Mouse (Mus musculus) heart, postnatal 0 days (tissue): ENCODE data around the gene Hgfac. TPM values are rescaled to one million over a fixed set of nuclear protein-coding genes. Genes with fewer than 3 reads are reported as not detected.
A peak's percentile ranks its signal among the peaks of the same experiment; 100 is the strongest.

Experiments used
- ATAC-seq: fragments of 200-750 bp; cut with Nextera tagmentation; 2 replicates; pipeline ENCODE4 v1.8.0; 2017; ENCODE audit warnings: low read depth, moderate number of reproducible peaks, moderate library complexity; ENCODE audit not compliant: insufficient read depth
- DNase-seq: peaks from one replicate; pipeline ENCODE4 v3.0.0-alpha.2; 2016; ENCODE audit warnings: low spot score
- H3K27ac ChIP-seq: fragments of 300-500 bp; sonication (generic); 2 replicates; pipeline ENCODE4 v1.5.1; 2014; ENCODE audit warnings: low read depth, mild to moderate bottlenecking
- H3K27me3 ChIP-seq: fragments of 300-500 bp; sonication (generic); 2 replicates; pipeline ENCODE4 v1.6.1; 2014; ENCODE audit warnings: low read length, mixed read lengths; ENCODE audit not compliant: control insufficient read depth, insufficient read depth
- H3K36me3 ChIP-seq: fragments of 300-500 bp; sonication (generic); replicated peaks from 2 replicates; pipeline ENCODE4 v1.6.1; 2014; ENCODE audit warnings: low read length, mixed read lengths; ENCODE audit not compliant: control insufficient read depth, insufficient read depth
- H3K4me1 ChIP-seq: fragments of 300-500 bp; sonication (generic); 2 replicates; pipeline ENCODE4 v1.6.1; 2014; ENCODE audit warnings: antibody characterized with exemption; ENCODE audit not compliant: control insufficient read depth, insufficient read depth
- H3K4me2 ChIP-seq: fragments of 300-500 bp; sonication (generic); 2 replicates; pipeline ENCODE4 v1.6.1; 2014; ENCODE audit warnings: low read depth, mild to moderate bottlenecking, low read length, moderate library complexity
- H3K4me3 ChIP-seq: fragments of 300-500 bp; sonication (generic); 2 replicates; pipeline ENCODE4 v1.5.1; 2014; ENCODE audit warnings: low read depth, low read length
- H3K9ac ChIP-seq: fragments of 300-500 bp; sonication (generic); replicated peaks from 2 replicates; pipeline ENCODE4 v1.6.1; 2014; ENCODE audit warnings: low read depth, low read length, mixed read lengths
- H3K9me3 ChIP-seq: fragments of 300-500 bp; sonication (generic); replicated peaks from 2 replicates; pipeline ENCODE4 v1.6.1; 2016; ENCODE audit warnings: low read length; ENCODE audit not compliant: control insufficient read depth
- CTCF ChIP-seq: IDR thresholded peaks from 2 replicates; pipeline ENCODE4 v1.5.1; 2016; ENCODE audit warnings: antibody characterized with exemption, control low read depth, low read depth
- EP300 ChIP-seq: IDR thresholded peaks from 2 replicates; pipeline ENCODE4 v1.6.1; 2016; ENCODE audit warnings: antibody characterized with exemption, low read depth
- WGBS: fragments of 180-500 bp; shearing (Covaris S2); extraction: QIAGEN DNeasy Blood & Tissue Kit; methylation state at CpG from one replicate; pipeline ENCODE4 v1.1.7; 2014; 5-methylcytosine and 5-hydroxymethylcytosine counted together
- polyA plus RNA-seq: library from polyadenylated mRNA; unstranded; fragments of >200 nt; fragmentation: Nextera tagmentation; extraction: Ambion mirVana; gene quantifications from 2 replicates; pipeline ENCODE4 v1.2.1, GENCODE M21; 2015
- total RNA-seq: library from RNA; depleted of rRNA; stranded (reverse); fragments of >200 nt; gene quantifications from 2 replicates; pipeline ENCODE4 v1.2.3, GENCODE M21; 2014; ENCODE audit warnings: low replicate concordance; rRNA removed

The Hgfac gene
- total RNA-seq (0.19 TPM in 1 of 2 replicates, not detected in the other), polyA plus RNA-seq (0.16 and 0.36 TPM in 2 replicates)

DNA sequence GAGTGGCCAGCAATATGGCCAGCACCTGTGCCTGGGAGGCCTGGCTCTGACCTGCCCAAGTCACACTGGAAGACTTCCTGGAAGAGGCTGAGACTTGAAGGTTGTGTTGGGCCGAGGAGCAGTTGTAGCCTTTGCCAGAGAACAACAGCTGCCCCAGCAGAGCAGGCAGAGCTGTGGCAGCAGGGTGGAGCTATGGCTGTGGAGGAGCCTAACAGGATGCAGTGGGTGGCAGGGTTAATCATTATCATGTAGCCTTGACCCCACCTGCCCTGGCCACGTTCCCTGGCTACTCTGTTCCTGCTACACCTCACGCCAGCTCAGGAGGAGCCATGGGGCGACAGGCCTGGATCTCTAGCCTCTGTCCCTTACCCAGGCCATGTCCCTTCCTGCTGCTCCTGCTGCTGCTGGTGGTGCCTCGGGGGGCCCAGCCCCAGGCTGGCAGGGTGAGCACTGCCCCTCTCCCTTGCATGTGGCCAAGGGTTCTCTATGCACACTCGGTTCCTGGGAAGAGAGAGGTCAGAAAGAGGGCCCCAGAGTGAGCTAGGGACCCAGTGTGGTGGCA, at the start of gene Hgfac:
TSS of gene Hgfac (plus strand) at position 242 of the 562 bp plus-strand sequence.
- ATAC-seq: no peak
- H3K9ac ChIP-seq: no peak within 1 kb of the TSS

DNA sequence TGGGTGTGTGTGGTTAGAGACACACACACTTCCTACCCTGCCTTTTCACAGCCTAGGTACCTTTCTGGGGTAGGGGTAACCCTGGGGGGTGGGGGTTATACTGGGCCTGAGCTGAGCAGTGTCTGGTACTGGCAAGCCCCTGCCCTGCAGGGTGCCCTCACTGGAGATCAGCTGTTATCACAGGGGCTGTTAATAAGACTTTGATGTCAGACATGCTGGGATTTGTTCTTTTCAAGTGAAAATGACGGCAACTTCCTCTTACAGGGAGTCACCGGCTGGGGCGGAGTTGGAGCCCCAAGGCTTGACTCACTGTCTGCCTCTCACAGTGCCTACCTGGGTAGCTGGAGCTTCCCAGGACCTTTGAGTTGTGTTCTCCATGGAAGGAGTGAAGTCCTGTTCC, 42.6 kb upstream of the Hgfac start:
- ATAC-seq (no peak), DNase-seq (no peak)
- Histone ChIP-seq H3K9ac (no peak overlapping the region), H3K4me1 (peaks cover 16% of the 10 kb centered on the region), H3K27me3 (no peaks in the 10 kb centered on the region), H3K9me3 (no peaks in the 10 kb centered on the region), H3K36me3 (peaks cover 6% of the 10 kb centered on the region; the same call in 1 of the 2 replicates), H3K27ac (no peak overlapping the region), H3K4me3 (no peak overlapping the region), H3K4me2 (no peak overlapping the region)
- 51% methylated on average over 3 of the region's 3 CpGs for WGBS
- TF ChIP-seq EP300: no peak

More for the DNA sequence above, at the start of gene Hgfac:
- Histone ChIP-seq H3K36me3 (no peaks in the 10 kb centered on the region), H3K27me3 (no peaks in the 10 kb centered on the region), H3K27ac (no peak within 1 kb of the TSS), H3K4me1 (peaks cover 8% of the 10 kb centered on the region; the same call in 1 of the 2 replicates), H3K9me3 (no peaks in the 10 kb centered on the region), H3K4me3 (no peak within 1 kb of the TSS), H3K4me2 (no peak within 1 kb of the TSS)
- TF ChIP-seq EP300 (no peak), CTCF (no peak)
- no peak for DNase-seq
- 49% methylated on average over 6 of the region's 6 CpGs for WGBS

DNA sequence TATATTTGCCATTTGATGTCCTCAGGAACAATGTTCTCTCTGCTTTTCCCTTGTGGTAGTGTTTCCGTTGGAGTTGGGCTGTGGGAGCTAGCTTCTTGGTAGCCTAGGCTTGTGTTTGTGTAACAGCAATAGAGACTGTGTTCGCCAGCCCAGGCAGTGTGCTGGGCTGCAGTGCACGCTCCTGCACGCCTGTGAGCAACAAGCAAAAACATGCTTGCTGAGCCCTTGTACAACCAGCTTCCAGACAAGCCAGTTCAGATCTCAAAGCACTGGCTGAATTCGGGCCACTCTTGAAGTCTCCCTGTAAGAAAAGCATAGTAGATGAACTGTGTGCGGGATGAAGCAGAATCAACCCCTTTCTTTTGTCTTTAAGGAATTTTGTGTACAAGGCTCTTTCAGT, 42.0 kb upstream of the Hgfac start:
- TF ChIP-seq EP300 (no peak), CTCF (no peak)
- no peak overlapping the region for H3K4me3 ChIP-seq
- H3K9ac ChIP-seq: no peak overlapping the region
- H3K27me3 ChIP-seq: no peaks in the 10 kb centered on the region
- WGBS: 83% methylated on average over 6 of the region's 6 CpGs
- H3K4me1 ChIP-seq: peaks cover 17% of the 10 kb centered on the region
- no peak for DNase-seq
- no peak overlapping the region for H3K27ac ChIP-seq
- peaks cover 5% of the 10 kb centered on the region; the same call in 1 of the 2 replicates for H3K36me3 ChIP-seq
- ATAC-seq: no peak
- no peak overlapping the region for H3K4me2 ChIP-seq
- H3K9me3 ChIP-seq: no peaks in the 10 kb centered on the region

DNA sequence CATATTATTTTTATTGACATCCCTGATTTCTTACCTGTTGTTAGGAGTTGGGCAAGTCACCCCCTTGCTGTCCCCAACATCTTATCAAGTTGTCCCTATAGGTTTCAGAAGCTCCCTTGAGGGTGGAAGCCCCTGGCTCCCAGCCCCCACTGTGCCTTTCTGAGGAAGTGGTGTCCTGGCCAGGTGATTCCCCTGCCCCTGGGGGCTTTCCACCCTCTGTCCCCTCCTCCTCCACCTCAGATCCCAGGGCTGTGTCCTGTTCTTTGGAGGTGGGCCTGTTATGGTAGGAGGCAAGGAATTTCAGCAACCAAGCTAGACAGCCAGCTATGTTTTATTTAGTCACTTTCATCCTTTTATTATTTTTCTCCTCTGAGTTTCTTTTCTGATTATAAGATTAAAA, 41.0 kb upstream of the Hgfac start:
- peaks cover 7% of the 10 kb centered on the region; the same call in 1 of the 2 replicates for H3K36me3 ChIP-seq
- no peaks in the 10 kb centered on the region for H3K9me3 ChIP-seq
- H3K4me2 ChIP-seq: no peak overlapping the region
- H3K4me3 ChIP-seq: no peak overlapping the region
- ATAC-seq (no peak), DNase-seq (no peak)
- no peaks in the 10 kb centered on the region for H3K27me3 ChIP-seq
- H3K9ac ChIP-seq: no peak overlapping the region
- TF ChIP-seq CTCF (no peak), EP300 (no peak)
- H3K4me1 ChIP-seq: peaks cover 21% of the 10 kb centered on the region
- no peak overlapping the region for H3K27ac ChIP-seq

DNA sequence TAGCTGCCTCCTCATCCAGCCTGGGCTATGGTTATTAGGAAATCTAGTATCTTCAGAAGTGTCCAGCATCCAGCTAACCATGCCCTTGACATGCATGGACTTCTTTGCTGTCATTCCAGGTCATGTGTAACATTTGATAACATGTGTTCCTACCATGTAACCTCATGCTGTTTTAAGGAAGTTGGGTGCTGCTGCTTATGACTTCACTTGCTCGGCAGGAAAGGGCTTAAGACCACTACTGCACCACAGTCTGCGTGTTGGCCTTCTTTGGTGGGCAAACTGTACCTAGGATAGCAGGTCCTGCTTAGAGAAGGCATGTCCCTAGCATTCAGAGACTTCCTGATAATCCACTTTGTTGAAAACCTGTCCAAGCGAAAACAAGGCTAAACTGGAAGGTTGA, 40.2 kb upstream of the Hgfac start:
- Histone ChIP-seq H3K4me1 (peaks cover 21% of the 10 kb centered on the region), H3K27me3 (no peaks in the 10 kb centered on the region), H3K4me2 (no peak overlapping the region), H3K4me3 (no peak overlapping the region), H3K9me3 (no peaks in the 10 kb centered on the region), H3K36me3 (peaks cover 7% of the 10 kb centered on the region; the same call in 1 of the 2 replicates), H3K27ac (no peak overlapping the region), H3K9ac (no peak overlapping the region)
- ATAC-seq (no peak), DNase-seq (no peak)
- 82% methylated on average over 3 of the region's 3 CpGs for WGBS
- TF ChIP-seq EP300 (no peak), CTCF (no peak)

DNA sequence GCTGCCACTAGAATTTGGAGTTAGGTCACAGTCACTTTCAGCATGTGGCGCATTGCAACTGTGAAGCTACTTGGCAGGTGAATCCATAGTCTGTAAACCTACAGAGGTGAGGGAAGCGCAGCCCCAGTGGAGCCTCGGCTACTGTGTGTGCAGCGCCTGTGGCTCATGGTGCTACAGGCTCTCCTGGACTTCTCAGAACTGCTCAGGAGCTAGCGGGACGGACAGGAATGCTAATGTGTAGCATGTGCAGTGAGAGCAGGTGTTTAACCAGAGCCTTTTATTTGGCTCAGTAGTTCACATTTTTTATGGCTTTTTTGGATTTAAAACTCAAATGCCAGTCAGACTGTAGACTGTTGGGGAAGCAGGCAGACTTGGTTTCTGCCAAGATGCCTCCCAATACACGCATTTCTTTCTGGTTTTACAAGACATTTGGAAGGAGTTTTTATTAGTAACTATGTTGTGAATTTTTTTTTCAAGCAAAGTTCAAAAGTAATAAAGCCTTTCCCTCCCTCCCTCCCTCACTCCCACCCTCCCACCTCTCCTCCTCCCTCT, 37.6 kb upstream of the Hgfac start:
- Histone ChIP-seq H3K27ac (peak overlapping the region; percentile 32), H3K9me3 (no peaks in the 10 kb centered on the region), H3K27me3 (no peaks in the 10 kb centered on the region), H3K4me1 (peaks cover 22% of the 10 kb centered on the region), H3K4me2 (no peak overlapping the region), H3K9ac (no peak overlapping the region), H3K4me3 (no peak overlapping the region), H3K36me3 (peaks cover 7% of the 10 kb centered on the region; the same call in 1 of the 2 replicates)
- ATAC-seq: no peak; the same call in 1 of the 2 replicates
- WGBS: 68% methylated on average over 7 of the region's 7 CpGs
- TF ChIP-seq EP300 (no peak), CTCF (no peak)
- DNase-seq: no peak
